Mouse (Mus musculus) stomach, embryonic 14.5 days (tissue): ENCODE measurements around the gene Msh5. TPM values are rescaled to one million over a fixed set of nuclear protein-coding genes. Genes with fewer than 3 reads are reported as not detected.

ENCODE experiments used
- ATAC-seq: fragments of 200-750 bp; cut with Nextera tagmentation; 2 replicates; pipeline ENCODE4 v1.8.0; 2017; ENCODE audit warnings: low read depth, moderate TSS enrichment; ENCODE audit not compliant: insufficient number of reproducible peaks, insufficient read depth, low FRiP score
- H3K27ac ChIP-seq: fragments of 300-500 bp; sonication (generic); 2 replicates; pipeline ENCODE4 v1.5.1; 2014; ENCODE audit warnings: mild to moderate bottlenecking, low read length, moderate library complexity, mixed read lengths
- H3K27me3 ChIP-seq: fragments of 300-500 bp; sonication (generic); 2 replicates; pipeline ENCODE4 v1.6.1; 2014; ENCODE audit warnings: low read length, control low read depth, mixed read lengths; ENCODE audit not compliant: control insufficient read depth, insufficient read depth
- H3K36me3 ChIP-seq: fragments of 300-500 bp; sonication (generic); 2 replicates; pipeline ENCODE4 v1.6.1; 2014; ENCODE audit warnings: mild to moderate bottlenecking, control low read depth, low read length, moderate library complexity, mixed read lengths; ENCODE audit not compliant: control insufficient read depth, insufficient read depth
- H3K4me1 ChIP-seq: fragments of 300-500 bp; sonication (generic); 2 replicates; pipeline ENCODE4 v1.6.1; 2014; ENCODE audit warnings: low read length, control low read depth, mixed read lengths; ENCODE audit not compliant: control insufficient read depth, insufficient read depth
- H3K4me2 ChIP-seq: fragments of 300-500 bp; sonication (generic); replicated peaks from 2 replicates; pipeline ENCODE4 v1.6.1; 2014; ENCODE audit warnings: low read depth, low read length, control low read depth
- H3K4me3 ChIP-seq: fragments of 300-500 bp; sonication (generic); 2 replicates; pipeline ENCODE4 v1.5.1; 2014; ENCODE audit warnings: low read depth, low read length, control low read depth
- H3K9ac ChIP-seq: fragments of 300-500 bp; sonication (generic); replicated peaks from 2 replicates; pipeline ENCODE4 v1.6.1; 2014; ENCODE audit warnings: low read depth, mild to moderate bottlenecking, control low read depth, low read length, moderate library complexity, mixed read lengths
- H3K9me3 ChIP-seq: fragments of 300-500 bp; sonication (generic); 2 replicates; pipeline ENCODE4 v1.6.1; 2016; ENCODE audit warnings: low read depth, low read length, control low read depth; ENCODE audit not compliant: control insufficient read depth
- WGBS: fragments of 180-500 bp; shearing (Covaris S2); extraction: QIAGEN DNeasy Blood & Tissue Kit; methylation state at CpG from one replicate; pipeline ENCODE4 v1.1.7; 2014; 5-methylcytosine and 5-hydroxymethylcytosine counted together
- polyA plus RNA-seq: library from polyadenylated mRNA; unstranded; fragments of >200 nt; fragmentation: Nextera tagmentation; extraction: Ambion mirVana; gene quantifications from 2 replicates; pipeline ENCODE4 v1.2.1, GENCODE M21; 2014

The Msh5 gene
- polyA plus RNA-seq, 1 experiment from 2014 or later: 3.8 TPM

DNA sequence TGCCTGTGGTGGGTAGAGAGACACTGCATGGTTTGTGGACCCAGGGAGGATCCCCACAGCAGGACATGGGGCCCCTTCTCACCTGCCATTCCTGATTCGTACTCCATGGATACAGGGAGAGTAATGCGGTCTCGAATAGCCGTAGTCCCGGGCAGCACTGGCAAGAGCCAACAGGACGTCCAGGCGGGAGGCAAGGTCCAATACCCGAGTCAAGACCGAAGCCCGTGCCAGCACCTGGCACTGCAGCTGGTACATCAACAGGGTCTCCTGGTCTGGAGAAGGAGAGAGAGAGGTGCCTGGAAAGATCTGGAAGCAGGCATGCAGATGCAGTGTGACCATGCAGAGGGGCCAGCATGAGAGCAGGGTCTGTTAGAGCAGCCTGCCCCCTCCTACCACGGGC is 15.3 kb downstream of the Msh5 start:
- no peak overlapping the region for H3K9ac ChIP-seq
- no peaks in the 10 kb centered on the region for H3K27me3 ChIP-seq
- H3K27ac ChIP-seq: no peak overlapping the region
- no peaks in the 10 kb centered on the region for H3K9me3 ChIP-seq
- H3K4me2 ChIP-seq: no peak overlapping the region
- H3K36me3 ChIP-seq: no peaks in the 10 kb centered on the region
- peaks cover 11% of the 10 kb centered on the region for H3K4me1 ChIP-seq
- ATAC-seq: no peak
- no peak overlapping the region for H3K4me3 ChIP-seq
- WGBS: 90% methylated on average over 11 of the region's 11 CpGs

DNA sequence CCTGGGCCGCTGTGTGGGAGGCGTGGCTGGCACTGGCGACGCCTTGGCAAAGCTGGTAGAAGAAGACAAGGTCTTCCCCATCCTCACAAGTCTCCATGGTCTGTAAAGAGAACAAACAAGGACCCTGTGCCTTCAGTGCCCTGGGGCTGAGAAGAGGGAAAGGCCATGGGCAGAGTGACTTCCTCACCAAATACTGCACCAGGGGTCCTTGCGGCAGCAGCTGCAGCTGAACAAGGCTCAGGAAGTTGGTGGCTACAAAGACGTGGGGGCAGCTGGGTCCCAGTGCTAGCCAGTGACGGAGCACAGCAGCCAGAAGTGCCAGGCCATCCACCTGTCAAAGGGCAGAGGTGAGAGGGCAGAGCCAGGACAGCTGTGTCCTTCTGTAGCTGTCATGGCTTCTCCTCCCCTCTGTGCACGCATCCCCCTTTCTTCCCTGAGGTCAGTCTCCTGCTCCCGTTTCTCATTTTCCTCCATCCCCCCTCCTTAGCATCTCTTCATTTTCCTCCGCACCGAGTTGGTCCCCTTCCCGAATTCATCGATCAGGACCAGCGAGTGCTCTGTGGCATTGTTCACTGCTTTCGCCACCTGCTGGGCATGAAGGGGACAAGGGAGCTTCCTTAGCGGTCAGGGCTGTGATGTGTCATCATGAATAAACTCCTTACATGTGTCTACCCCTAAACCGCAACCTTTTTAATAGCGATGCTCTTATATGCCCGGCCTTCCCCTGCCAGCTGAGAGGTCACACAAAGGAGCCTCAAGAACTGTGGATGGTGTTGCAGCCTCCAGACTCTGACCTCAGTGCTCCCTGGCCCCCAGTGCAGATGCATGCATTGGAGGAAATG is 16.6 kb downstream of the Msh5 start:
- Histone ChIP-seq H3K36me3 (no peaks in the 10 kb centered on the region), H3K9me3 (no peaks in the 10 kb centered on the region), H3K4me3 (no peak overlapping the region), H3K9ac (no peak overlapping the region), H3K4me2 (no peak overlapping the region), H3K27ac (no peak overlapping the region), H3K4me1 (peaks cover 11% of the 10 kb centered on the region), H3K27me3 (no peaks in the 10 kb centered on the region)
- ATAC-seq: no peak
- 33% methylated on average over 19 of the region's 19 CpGs for WGBS

DNA sequence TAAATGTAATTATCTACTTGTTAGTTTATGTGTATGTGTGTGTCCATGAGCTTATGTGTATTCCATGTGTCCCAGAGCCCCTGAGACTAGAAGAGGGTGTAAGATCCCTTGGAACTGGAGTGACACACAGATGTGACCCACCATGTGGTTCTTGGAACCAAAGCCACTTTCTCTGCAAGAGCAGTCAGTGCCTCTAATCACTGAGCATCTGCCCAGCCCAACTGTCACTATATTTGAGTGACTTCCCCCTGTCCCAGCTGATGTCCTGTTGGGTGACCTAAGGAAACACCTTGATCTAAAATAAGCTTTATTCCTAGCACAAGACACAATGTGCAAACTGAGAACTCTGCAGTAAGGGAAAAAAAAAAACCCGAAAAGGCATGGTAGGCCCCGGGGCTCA is 18.2 kb downstream of the Msh5 start:
- Histone ChIP-seq H3K36me3 (no peaks in the 10 kb centered on the region), H3K4me1 (peaks cover 17% of the 10 kb centered on the region), H3K27ac (no peak overlapping the region), H3K27me3 (no peaks in the 10 kb centered on the region), H3K4me2 (no peak overlapping the region), H3K9me3 (no peaks in the 10 kb centered on the region), H3K9ac (no peak overlapping the region), H3K4me3 (no peak overlapping the region)
- ATAC-seq: no peak
- 86% methylated on average over 2 of the region's 2 CpGs for WGBS

DNA sequence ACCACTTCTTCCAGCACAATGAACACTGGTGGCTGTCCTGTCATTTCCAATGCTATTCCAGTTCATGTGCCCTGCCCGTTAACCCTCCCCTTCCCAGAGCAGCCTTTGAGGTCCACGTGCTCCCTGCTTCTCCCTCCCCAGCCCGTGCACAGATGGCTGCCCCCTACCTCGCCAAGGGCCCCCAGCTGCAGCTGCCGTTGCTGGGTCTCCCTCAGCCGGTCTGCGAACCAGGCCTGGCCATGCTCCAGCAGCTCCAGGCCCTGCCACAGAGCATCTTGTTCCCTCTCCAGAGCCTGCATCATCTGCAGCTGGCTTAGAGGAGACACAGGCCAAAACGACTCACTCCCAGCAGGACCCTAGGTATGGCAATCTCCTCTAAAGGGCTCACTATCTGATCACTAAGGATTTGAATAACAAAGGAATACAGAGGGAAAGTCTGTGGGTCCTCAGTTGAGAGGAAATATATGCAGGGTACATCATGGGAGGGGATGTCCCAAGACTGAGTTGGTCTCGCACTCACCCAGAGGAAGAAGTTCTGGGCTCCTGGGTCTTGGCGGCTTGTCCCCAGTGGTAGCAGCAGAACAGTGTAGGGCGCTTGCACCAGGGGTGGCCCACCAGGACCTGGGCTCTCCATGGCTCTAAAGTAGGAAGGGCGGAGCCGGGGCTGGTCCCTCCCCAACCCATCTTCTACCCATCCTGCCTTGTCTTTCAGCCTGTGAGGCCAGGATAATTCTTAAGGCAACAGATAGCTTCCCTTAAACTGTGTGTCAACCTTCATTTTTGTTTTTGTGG is 19.1 kb downstream of the Msh5 start, which contains the start of gene Sapcd1:
Gene Sapcd1, minus strand, starts transcription at position 740 of the 792 bp plus-strand sequence.
- ATAC-seq: peak; percentile 53; the same call in 1 of the 2 replicates
- H3K4me3 ChIP-seq: no peak within 1 kb of the TSS
- H3K27ac ChIP-seq: peak within 1 kb of the TSS; percentile 74

DNA sequence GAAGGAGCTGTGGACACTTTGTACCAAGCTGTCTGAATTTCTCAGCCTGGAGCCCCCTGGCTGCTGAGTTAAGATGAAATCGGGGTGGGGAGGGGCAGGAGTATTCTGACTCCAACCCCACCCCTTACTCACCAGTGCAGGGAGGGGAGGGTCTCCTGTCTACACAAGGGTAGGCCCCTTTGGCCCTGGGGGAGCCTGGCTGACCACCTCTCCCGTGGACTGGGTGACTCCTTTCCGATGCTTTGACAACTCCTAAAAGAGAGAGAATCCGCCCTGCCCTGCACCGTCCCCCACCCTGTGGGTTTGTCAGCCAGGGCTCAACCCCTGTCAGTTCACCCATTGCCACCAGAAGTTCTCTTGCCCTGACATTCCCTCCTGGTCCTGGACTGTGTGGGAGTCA is 20.3 kb downstream of the Msh5 start:
- Histone ChIP-seq H3K36me3 (no peaks in the 10 kb centered on the region), H3K4me3 (no peak overlapping the region), H3K9ac (no peak overlapping the region), H3K4me1 (peaks cover 20% of the 10 kb centered on the region), H3K4me2 (0 out of 2 replicates have a peak overlapping the region, but pooled peaks have one; percentile 14), H3K27me3 (no peaks in the 10 kb centered on the region), H3K9me3 (no peaks in the 10 kb centered on the region), H3K27ac (no peak overlapping the region)
- 76% methylated on average over 5 of the region's 5 CpGs for WGBS
- no peak for ATAC-seq

More for the DNA sequence above, 19.1 kb downstream of the Msh5 start, which contains the start of gene Sapcd1:
- Histone ChIP-seq H3K27me3 (no peaks in the 10 kb centered on the region), H3K4me1 (peaks cover 17% of the 10 kb centered on the region), H3K4me2 (peak within 1 kb of the TSS; percentile 14; the same call in 1 of the 2 replicates), H3K9ac (0 out of 2 replicates have a peak within 1 kb of the TSS, but pooled peaks have one; percentile 14), H3K36me3 (no peaks in the 10 kb centered on the region), H3K9me3 (no peaks in the 10 kb centered on the region)
- 48% methylated on average over 13 of the region's 13 CpGs for WGBS

DNA sequence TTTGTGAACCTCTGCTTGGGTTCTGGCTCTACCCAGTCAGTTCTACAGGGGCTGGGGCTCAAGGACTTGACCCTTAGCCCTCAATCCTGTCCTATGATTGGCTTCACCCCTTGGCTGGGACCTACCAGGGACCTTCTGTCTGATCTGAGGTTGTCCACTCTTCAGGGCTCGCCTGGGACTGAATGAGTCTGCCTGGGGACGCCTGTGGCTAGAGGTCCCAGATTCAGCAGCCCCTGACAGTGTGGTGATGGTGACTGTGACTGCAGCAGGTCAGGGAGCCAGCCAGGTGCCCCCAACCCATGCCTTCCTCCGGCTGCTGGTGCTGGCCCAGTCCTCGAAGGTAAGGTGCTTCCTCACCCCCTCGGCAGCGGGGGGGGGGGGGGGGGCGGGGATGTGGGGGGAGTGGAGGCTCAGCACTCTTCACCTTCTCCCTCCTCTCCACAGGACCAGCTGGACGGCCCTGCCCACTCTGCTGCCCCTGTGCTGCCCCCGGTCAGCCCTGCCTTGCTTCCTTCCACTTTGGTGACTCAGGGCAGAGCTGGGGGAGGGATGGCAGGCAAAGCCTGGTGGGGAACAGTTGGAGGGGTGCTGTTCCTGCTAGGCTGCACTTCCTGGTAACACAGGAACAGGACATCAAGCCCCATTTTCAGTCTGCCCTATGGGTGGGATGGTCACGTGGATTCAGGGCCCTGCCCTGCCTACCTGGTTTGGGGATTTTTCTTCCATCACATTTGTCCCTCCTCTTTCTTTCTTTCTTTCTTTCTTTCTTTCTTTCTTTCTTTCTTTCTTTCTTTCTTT is 21.7 kb downstream of the Msh5 start:
- H3K27me3 ChIP-seq: no peaks in the 10 kb centered on the region
- no peak for ATAC-seq
- H3K36me3 ChIP-seq: no peaks in the 10 kb centered on the region
- peaks cover 18% of the 10 kb centered on the region for H3K4me1 ChIP-seq
- no peak overlapping the region for H3K4me2 ChIP-seq
- no peak overlapping the region for H3K27ac ChIP-seq
- no peaks in the 10 kb centered on the region for H3K9me3 ChIP-seq
- WGBS: 57% methylated on average over 8 of the region's 10 CpGs
- no peak overlapping the region for H3K9ac ChIP-seq
- H3K4me3 ChIP-seq: no peak overlapping the region

DNA sequence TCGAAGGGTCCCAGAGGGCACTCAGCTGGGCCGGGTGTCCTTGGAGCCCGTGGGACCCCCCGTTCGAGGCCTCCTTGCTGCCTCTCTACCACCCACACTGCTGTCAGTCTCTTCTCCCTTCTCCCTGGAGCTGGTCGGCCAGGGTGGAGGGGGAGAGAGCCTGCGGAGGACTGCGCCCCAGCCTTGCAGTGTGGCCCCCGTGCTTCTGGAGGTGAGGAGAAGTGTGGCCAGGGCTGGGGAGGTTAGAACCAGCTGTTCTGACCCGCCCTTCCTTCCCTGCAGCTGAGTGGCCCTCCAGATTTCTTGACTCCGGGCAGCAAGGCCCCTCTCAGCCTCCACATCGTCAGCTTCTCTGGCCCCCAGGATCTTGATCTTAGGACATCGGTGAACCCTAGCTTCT is 22.3 kb downstream of the Msh5 start:
- H3K27ac ChIP-seq: no peak overlapping the region

DNA sequence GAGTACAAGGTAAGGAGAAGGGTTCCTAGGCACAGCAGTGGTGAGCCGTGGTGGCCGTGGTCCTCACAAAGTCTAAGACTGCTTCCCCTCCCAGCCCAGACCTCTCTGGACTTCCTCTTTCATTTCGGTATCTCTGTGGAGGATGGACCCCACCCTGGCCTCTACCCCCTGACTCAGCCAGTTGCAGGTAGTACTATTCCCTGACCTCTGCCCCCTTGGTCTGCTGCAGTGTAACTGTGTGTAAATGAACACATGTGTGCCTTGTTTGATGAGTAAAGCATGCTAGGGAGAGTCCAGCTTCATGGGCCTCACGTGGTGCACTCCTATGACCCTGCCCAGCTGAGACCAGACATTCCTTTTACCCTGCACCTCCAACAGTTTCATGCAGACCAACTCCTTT is 22.8 kb downstream of the Msh5 start:
- WGBS: 67% methylated on average over 4 of the region's 4 CpGs
- Histone ChIP-seq H3K4me1 (peaks cover 12% of the 10 kb centered on the region), H3K9ac (no peak overlapping the region), H3K9me3 (no peaks in the 10 kb centered on the region), H3K4me2 (no peak overlapping the region), H3K36me3 (no peaks in the 10 kb centered on the region), H3K27me3 (no peaks in the 10 kb centered on the region), H3K27ac (no peak overlapping the region), H3K4me3 (no peak overlapping the region)
- ATAC-seq: no peak

More for the DNA sequence above, 22.3 kb downstream of the Msh5 start:
- H3K4me3 ChIP-seq: no peak overlapping the region
- 62% methylated on average over 12 of the region's 13 CpGs for WGBS
- H3K9ac ChIP-seq: no peak overlapping the region; the same call in 1 of the 2 replicates
- H3K4me1 ChIP-seq: peaks cover 12% of the 10 kb centered on the region
- H3K27me3 ChIP-seq: no peaks in the 10 kb centered on the region
- ATAC-seq: no peak
- no peaks in the 10 kb centered on the region for H3K36me3 ChIP-seq
- H3K4me2 ChIP-seq: no peak overlapping the region
- no peaks in the 10 kb centered on the region for H3K9me3 ChIP-seq
